Mouse (Mus musculus) cerebellum, adult 11-12 months (tissue): ENCODE results near the gene Acat2.
"Not testable (repeated sequence)": the region's sequence is repeated elsewhere in the genome, so short reads cannot be mapped to it uniquely, and the experiment has no call there.

Source experiments
- DNase-seq: peaks from one replicate; pipeline ENCODE4 v3.0.0; 2022

Gene Acat2

GRCm38 (mm10) chr17:12905810-12906209 lies 54.7 kb downstream of the Acat2 start:
- no peak for DNase-seq

GRCm38 (mm10) chr17:12904349-12904748 lies 56.2 kb downstream of the Acat2 start:
- DNase-seq = no peak

GRCm38 (mm10) chr17:12903372-12904333 lies 56.9 kb downstream of the Acat2 start:
- no peak for DNase-seq

GRCm38 (mm10) chr17:12902291-12902690 lies 58.3 kb downstream of the Acat2 start:
- no peak for DNase-seq

GRCm38 (mm10) chr17:12898607-12899006 lies 61.9 kb downstream of the Acat2 start:
- DNase-seq = not testable (repeated sequence)

- DNase-seq = no peak
Observed at GRCm38 (mm10) chr17:12897674-12898073, 62.9 kb downstream of the Acat2 start.
